ENCODE assay signal across 9 mouse cellular contexts in genomic region chr9:24937731-24938130, GRCm38 (mm10).
DNase-seq lines count a peak whose midpoint lies in the region; ATAC-seq and TF ChIP-seq lines count a peak whose summit lies in the region.
"Had no signal": no experiment of that assay in that cellular context is flagged by ENCODE, and none has a peak within 500 bp of the region (broad histone marks: within the 10 kb centered on the region; RNA-seq: fewer than 3 reads in every experiment).

No protein-coding gene starts in this region.

- peak; percentile 49 for TF ChIP-seq CTCF in kidney, postnatal 0 days (IDR thresholded peaks at IDR 0.05; ENCODE audit: low read depth)
- TF ChIP-seq CTCF in C2C12 (IDR thresholded peaks at IDR 0.05; ENCODE audit: control insufficient read depth, insufficient read depth, insufficient read length), result peak; percentile 65
- TF ChIP-seq CTCF in cerebellum, adult 2 months (IDR thresholded peaks at IDR 0.05; ENCODE audit: borderline replicate concordance, insufficient read depth, low read depth, low read length), result no peak

- H3K36me3 ChIP-seq in kidney, postnatal 0 days (ENCODE audit: insufficient read depth, low read length), result no peaks in the 10 kb centered on the region
- no peaks in the 10 kb centered on the region for H3K36me3 ChIP-seq in C2C12 (ENCODE audit: control insufficient read depth, insufficient read depth)
- H3K36me3 ChIP-seq: forebrain, embryonic 10.5 days had no signal

- H3K4me2 ChIP-seq in kidney, postnatal 0 days (ENCODE audit: low read length), result no peak overlapping the region

- no peak overlapping the region for H3K9ac ChIP-seq in kidney, postnatal 0 days (ENCODE audit: low read depth, low read length)

- H3K27ac ChIP-seq in kidney, postnatal 0 days, result no peak overlapping the region
- H3K27ac ChIP-seq in cerebellum, adult 2 months (ENCODE audit: insufficient read depth, low read length), result no peak overlapping the region
- H3K27ac ChIP-seq: forebrain, embryonic 10.5 days had no signal

- H3K79me3 ChIP-seq in C2C12 (ENCODE audit: low read depth), result no peaks in the 10 kb centered on the region

- H3K4me3 ChIP-seq in kidney, postnatal 0 days (replicated peaks; ENCODE audit: low read depth, low read length), result no peak overlapping the region
- no peak overlapping the region for H3K4me3 ChIP-seq in C2C12 (ENCODE audit: insufficient read depth, poor library complexity, severe bottlenecking)
- no peak overlapping the region for H3K4me3 ChIP-seq in cerebellum, adult 2 months (replicated peaks; ENCODE audit: insufficient read depth, low read depth, low read length)
- H3K4me3 ChIP-seq: forebrain, embryonic 10.5 days had no signal

- no peaks in the 10 kb centered on the region for H3K27me3 ChIP-seq in kidney, postnatal 0 days (ENCODE audit: insufficient read depth, low read length)
- H3K27me3 ChIP-seq in C2C12 (ENCODE audit: control insufficient read depth, insufficient read depth, insufficient read length), result no peaks in the 10 kb centered on the region
- no peaks in the 10 kb centered on the region for H3K27me3 ChIP-seq in cerebellum, adult 2 months (ENCODE audit: control insufficient read depth, insufficient read depth, low read length)

- H3K4me1 ChIP-seq in kidney, postnatal 0 days (replicated peaks; ENCODE audit: insufficient read depth, low read length), result no peaks in the 10 kb centered on the region
- H3K4me1 ChIP-seq in cerebellum, adult 2 months (ENCODE audit: control insufficient read depth, insufficient read depth, low read length), result no peaks in the 10 kb centered on the region
- H3K4me1 ChIP-seq: forebrain, embryonic 10.5 days had no signal

- H3K9me3 ChIP-seq in kidney, postnatal 0 days (replicated peaks; ENCODE audit: low read length), result no peaks in the 10 kb centered on the region
- H3K9me3 ChIP-seq: forebrain, embryonic 10.5 days had no signal

- ATAC-seq in kidney, postnatal 0 days (replicated peaks; ENCODE audit: low FRiP score, low read depth), result no peak
- no peak for ATAC-seq in inflammation-experienced regulatory T-cells, adult 6 months

- H3K79me2 ChIP-seq in C2C12 (ENCODE audit: control insufficient read depth, insufficient read depth), result no peaks in the 10 kb centered on the region

- WGBS in kidney, postnatal 0 days, result 54% methylated on average over 3 of the region's 3 CpGs
- WGBS in cerebellum, adult 2 months, result 55% methylated on average over 3 of the region's 3 CpGs

- DNase-seq in kidney, postnatal 0 days (ENCODE audit: low spot score), result no peak
- no peak for DNase-seq in kidney, adult 11 months
- DNase-seq in ZHBTc4 (ENCODE audit: low read depth, low spot score), result peak; percentile 16
- DNase-seq in heart, postnatal 4 days, result peak; percentile 71
- no peak for DNase-seq in T-cell, adult 2 months (ENCODE audit: low spot score)
- no peak for DNase-seq in cerebellum, adult 2 months

- H3ac ChIP-seq in C2C12 (ENCODE audit: control insufficient read depth, insufficient read length, low read depth), result no peak overlapping the region

- no peak for TF ChIP-seq POLR2A in cerebellum, adult 2 months (IDR thresholded peaks at IDR 0.05; ENCODE audit: borderline replicate concordance, insufficient read depth, low read length)

TF ChIP-seq in C2C12, 6 proteins besides CTCF, POLR2A, EP300 and RAD21:
- TF ChIP-seq MYOD1 (IDR thresholded peaks at IDR 0.05; ENCODE audit: control insufficient read depth, insufficient read length, low read depth), result no peak
- no peak for TF ChIP-seq USF1 (IDR thresholded peaks at IDR 0.05; ENCODE audit: low read depth)
- TF ChIP-seq CEBPB (IDR thresholded peaks at IDR 0.05; ENCODE audit: low read depth), result no peak
- no peak for TF ChIP-seq MYOG (IDR thresholded peaks at IDR 0.05; ENCODE audit: control insufficient read depth, extremely low read depth, insufficient read length)
- no peak for TF ChIP-seq FOSL1 (IDR thresholded peaks at IDR 0.05; ENCODE audit: insufficient read depth, low read length, poor library complexity, severe bottlenecking)
- TF ChIP-seq MAX (IDR thresholded peaks at IDR 0.05), result no peak

Comparison
In these comparisons a context has a peak if more than half of its experiments do, and no peak if none do; other contexts are left out.
1. DNase-seq: peak in ZHBTc4 (single experiment) and heart, postnatal 4 days (single experiment); none in kidney, postnatal 0 days (single experiment), kidney, adult 11 months (single experiment), T-cell, adult 2 months (single experiment) and cerebellum, adult 2 months (0 of 2).